Mouse (Mus musculus) heart, embryonic 15.5 days (tissue): ENCODE data around the gene Arhgap22. TPM values are rescaled to one million over a fixed set of nuclear protein-coding genes. Genes with fewer than 3 reads are reported as not detected.

Experiments used
- ATAC-seq: fragments of 200-750 bp; cut with Nextera tagmentation; replicated peaks from 2 replicates; pipeline ENCODE4 v1.8.0; 2017; ENCODE audit warnings: low read depth, moderate TSS enrichment; ENCODE audit not compliant: insufficient number of reproducible peaks, insufficient read depth, low FRiP score
- H3K27ac ChIP-seq: fragments of 300-500 bp; sonication (generic); 2 replicates; pipeline ENCODE4 v1.5.1; 2015; ENCODE audit warnings: mild to moderate bottlenecking, inconsistent platforms
- H3K27me3 ChIP-seq: fragments of 300-500 bp; sonication (generic); 2 replicates; pipeline ENCODE4 v1.6.1; 2015; ENCODE audit warnings: inconsistent platforms
- H3K36me3 ChIP-seq: fragments of 300-500 bp; sonication (generic); 2 replicates; pipeline ENCODE4 v1.6.1; 2015; ENCODE audit warnings: mild to moderate bottlenecking, inconsistent platforms
- H3K4me1 ChIP-seq: fragments of 300-500 bp; sonication (generic); replicated peaks from 2 replicates; pipeline ENCODE4 v1.6.1; 2015; ENCODE audit warnings: inconsistent platforms
- H3K4me2 ChIP-seq: fragments of 300-500 bp; sonication (generic); 2 replicates; pipeline ENCODE4 v1.6.1; 2015; ENCODE audit warnings: inconsistent platforms, mild to moderate bottlenecking, moderate library complexity
- H3K4me3 ChIP-seq: fragments of 300-500 bp; sonication (generic); 2 replicates; pipeline ENCODE4 v1.5.1; 2015; ENCODE audit warnings: mild to moderate bottlenecking, inconsistent platforms
- H3K9ac ChIP-seq: fragments of 300-500 bp; sonication (generic); 2 replicates; pipeline ENCODE4 v1.6.1; 2015; ENCODE audit warnings: mild to moderate bottlenecking, inconsistent platforms
- H3K9me3 ChIP-seq: fragments of 300-500 bp; sonication (generic); replicated peaks from 2 replicates; pipeline ENCODE4 v1.6.1; 2016; ENCODE audit warnings: inconsistent platforms
- WGBS: fragments of 180-500 bp; shearing (Covaris S2); methylation state at CpG from one replicate; pipeline ENCODE4 v1.1.7; 2015; ENCODE audit warnings: mixed read lengths; 5-methylcytosine and 5-hydroxymethylcytosine counted together
- polyA plus RNA-seq: library from polyadenylated mRNA; unstranded; fragments of >200 nt; fragmentation: Nextera tagmentation; extraction: Ambion mirVana; gene quantifications from 2 replicates; pipeline ENCODE4 v1.2.1, GENCODE M21; 2015

The Arhgap22 gene
- polyA plus RNA-seq, 1 experiment from 2014 or later = 2.4 TPM

DNA sequence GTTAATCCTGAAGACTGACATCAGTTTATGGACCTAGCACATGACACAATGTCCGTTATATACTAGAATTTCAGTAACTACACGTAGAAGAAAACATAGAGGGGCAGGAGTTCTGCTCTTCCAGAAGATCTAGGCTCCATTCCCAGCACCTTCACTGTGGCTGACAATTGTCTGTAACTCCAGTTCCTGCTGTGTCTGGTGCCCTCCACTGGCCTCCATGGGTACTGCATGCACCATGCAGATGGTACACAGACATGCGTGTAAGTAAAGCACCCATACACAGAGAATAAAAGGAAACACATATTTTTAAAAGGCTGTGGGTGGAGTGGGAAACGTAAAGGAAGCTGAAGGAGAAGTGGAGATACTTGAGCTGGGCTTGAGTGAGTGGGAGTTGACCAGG, 120.0 kb downstream of the Arhgap22 start:
- H3K27me3 ChIP-seq = peaks cover 2% of the 10 kb centered on the region; the same call in 1 of the 2 replicates
- no peak overlapping the region for H3K4me3 ChIP-seq
- ATAC-seq = no peak
- no peak overlapping the region for H3K4me2 ChIP-seq
- WGBS = 78% methylated on average over 4 of the region's 4 CpGs
- no peaks in the 10 kb centered on the region for H3K9me3 ChIP-seq
- H3K9ac ChIP-seq = no peak overlapping the region
- no peaks in the 10 kb centered on the region for H3K36me3 ChIP-seq
- H3K27ac ChIP-seq = no peak overlapping the region
- H3K4me1 ChIP-seq = peaks cover 12% of the 10 kb centered on the region

DNA sequence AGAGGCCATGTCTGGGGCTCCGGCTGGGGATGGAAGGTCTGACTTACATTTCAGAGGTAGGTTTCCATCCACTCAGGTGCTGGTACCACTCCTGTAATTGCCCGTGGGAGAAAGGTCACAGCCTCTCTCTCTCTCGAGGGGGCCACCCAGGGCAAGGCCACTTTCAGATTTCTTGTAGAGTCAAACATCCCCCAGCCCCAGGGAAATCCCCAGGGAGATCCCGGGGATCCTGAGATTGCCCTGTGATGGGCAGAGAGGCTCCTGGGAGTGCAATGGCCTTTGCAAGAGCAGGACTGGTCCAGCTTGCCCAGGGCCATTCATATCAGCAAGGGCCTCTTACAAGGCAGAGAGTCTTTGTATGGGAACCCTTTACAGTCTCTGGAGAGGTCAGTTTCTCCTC, 120.6 kb downstream of the Arhgap22 start:
- Histone ChIP-seq H3K9ac (no peak overlapping the region), H3K4me3 (no peak overlapping the region), H3K27me3 (peaks cover 2% of the 10 kb centered on the region; the same call in 1 of the 2 replicates), H3K27ac (no peak overlapping the region), H3K36me3 (no peaks in the 10 kb centered on the region), H3K4me1 (peaks cover 8% of the 10 kb centered on the region), H3K9me3 (no peaks in the 10 kb centered on the region), H3K4me2 (no peak overlapping the region)
- ATAC-seq = no peak
- 69% methylated on average over 4 of the region's 4 CpGs for WGBS

DNA sequence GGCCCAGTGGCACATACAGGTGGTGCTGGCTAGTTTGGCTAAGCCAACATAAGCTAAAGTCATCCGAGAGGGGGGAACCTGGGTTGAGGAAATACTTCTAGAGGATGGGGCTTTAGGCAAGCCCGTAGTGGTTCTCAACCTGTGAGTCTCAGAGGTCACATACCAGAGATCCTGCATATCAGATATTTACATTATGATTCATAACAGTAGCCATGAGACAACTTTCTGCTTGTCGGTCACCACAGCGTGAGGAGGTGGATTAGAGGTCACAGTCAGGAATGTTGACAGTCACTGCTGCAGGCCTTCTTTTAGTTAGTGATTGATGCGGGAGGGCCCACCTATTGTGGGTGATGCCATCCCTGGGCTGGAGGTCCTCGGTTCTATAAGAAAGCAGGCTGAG, 121.9 kb downstream of the Arhgap22 start:
- no peak for ATAC-seq
- Histone ChIP-seq H3K4me1 (peaks cover 8% of the 10 kb centered on the region), H3K27ac (no peak overlapping the region), H3K9ac (no peak overlapping the region), H3K4me2 (no peak overlapping the region), H3K9me3 (no peaks in the 10 kb centered on the region), H3K36me3 (no peaks in the 10 kb centered on the region), H3K27me3 (peaks cover 2% of the 10 kb centered on the region; the same call in 1 of the 2 replicates), H3K4me3 (no peak overlapping the region)
- WGBS = 54% methylated on average over 6 of the region's 6 CpGs

DNA sequence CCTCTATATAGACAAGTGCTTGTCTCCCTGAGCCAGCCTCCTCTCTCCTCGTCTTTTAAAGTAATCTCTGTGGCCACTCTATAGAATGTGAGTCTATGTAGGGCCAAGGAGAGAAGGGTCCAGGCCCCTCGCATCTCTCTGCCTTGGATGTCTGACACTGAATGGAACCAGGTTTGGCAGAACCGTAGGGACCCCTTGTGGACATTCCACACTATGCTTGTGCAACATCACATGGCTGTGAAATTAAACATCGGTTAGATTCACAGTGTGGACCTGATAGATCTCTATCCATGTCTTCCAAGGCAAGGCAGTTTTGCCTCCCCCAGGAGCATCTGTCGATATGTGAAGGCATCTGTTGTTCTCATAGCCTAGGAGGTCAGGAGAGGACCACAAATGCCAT, 124.9 kb downstream of the Arhgap22 start:
- no peaks in the 10 kb centered on the region; the same call in 1 of the 2 replicates for H3K4me1 ChIP-seq
- H3K9ac ChIP-seq = no peak overlapping the region
- no peaks in the 10 kb centered on the region for H3K9me3 ChIP-seq
- no peak overlapping the region for H3K4me3 ChIP-seq
- peaks cover 2% of the 10 kb centered on the region; the same call in 1 of the 2 replicates for H3K27me3 ChIP-seq
- WGBS = 57% methylated on average over 5 of the region's 5 CpGs
- H3K27ac ChIP-seq = no peak overlapping the region
- no peak overlapping the region for H3K4me2 ChIP-seq
- no peaks in the 10 kb centered on the region for H3K36me3 ChIP-seq
- no peak for ATAC-seq

DNA sequence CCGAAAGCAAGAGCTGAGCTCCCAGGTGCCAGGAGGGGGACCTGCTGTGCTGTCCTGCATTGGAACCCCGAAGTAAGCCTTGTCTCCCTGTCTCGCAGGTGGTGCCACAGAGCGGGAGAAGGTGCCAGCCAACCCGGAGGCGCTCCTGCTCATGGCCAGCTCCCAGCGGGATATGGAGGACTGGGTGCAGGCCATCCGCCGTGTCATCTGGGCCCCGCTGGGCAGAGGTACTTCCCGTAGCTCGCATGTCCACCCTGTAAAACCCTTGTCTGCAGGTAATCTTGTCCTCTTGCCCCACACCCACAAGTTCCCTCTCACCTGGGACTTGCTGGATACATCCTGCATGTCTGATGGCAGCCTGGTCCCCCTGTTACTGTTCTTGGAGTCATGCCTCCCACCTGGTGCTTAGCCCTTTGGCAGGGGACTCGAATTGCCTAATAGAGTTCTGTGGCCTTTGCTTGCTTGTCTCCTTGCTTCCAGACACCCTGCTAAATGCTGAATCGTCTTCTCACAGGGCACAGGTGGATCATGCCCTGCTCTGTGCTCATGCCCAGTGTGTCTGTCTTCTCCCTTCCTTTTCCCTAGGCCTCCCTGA, 129.4 kb downstream of the Arhgap22 start:
- Histone ChIP-seq H3K9me3 (no peaks in the 10 kb centered on the region), H3K27ac (no peak overlapping the region), H3K9ac (no peak overlapping the region), H3K4me1 (peaks cover 4% of the 10 kb centered on the region), H3K27me3 (peaks cover 16% of the 10 kb centered on the region), H3K36me3 (no peaks in the 10 kb centered on the region), H3K4me3 (no peak overlapping the region), H3K4me2 (no peak overlapping the region)
- no peak for ATAC-seq
- WGBS = 86% methylated on average over 14 of the region's 14 CpGs

DNA sequence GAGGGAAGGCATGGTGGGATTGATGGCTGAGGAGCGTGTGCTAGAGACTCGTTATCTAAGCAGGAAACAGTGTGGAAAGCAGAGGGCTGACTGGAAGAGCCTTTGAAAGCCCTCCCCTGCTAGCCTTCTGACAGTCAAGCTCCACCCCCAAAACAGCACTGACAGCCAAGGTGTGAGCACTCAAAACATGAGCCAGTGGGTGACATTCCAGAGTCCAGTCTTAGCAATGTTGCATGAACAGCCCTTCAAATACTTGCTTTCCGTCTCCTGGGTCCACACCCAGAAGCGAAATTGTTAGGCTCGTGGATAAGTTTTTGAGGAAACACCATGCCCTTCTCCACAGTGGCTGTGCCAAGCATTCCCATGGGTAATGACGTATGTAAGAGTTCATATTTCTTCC, 132.7 kb downstream of the Arhgap22 start:
- Histone ChIP-seq H3K4me3 (no peak overlapping the region), H3K27ac (no peak overlapping the region), H3K9ac (no peak overlapping the region), H3K4me1 (peaks cover 12% of the 10 kb centered on the region), H3K36me3 (no peaks in the 10 kb centered on the region), H3K27me3 (peaks cover 48% of the 10 kb centered on the region), H3K9me3 (no peaks in the 10 kb centered on the region), H3K4me2 (no peak overlapping the region)
- WGBS = 61% methylated on average over 6 of the region's 6 CpGs
- ATAC-seq = no peak

DNA sequence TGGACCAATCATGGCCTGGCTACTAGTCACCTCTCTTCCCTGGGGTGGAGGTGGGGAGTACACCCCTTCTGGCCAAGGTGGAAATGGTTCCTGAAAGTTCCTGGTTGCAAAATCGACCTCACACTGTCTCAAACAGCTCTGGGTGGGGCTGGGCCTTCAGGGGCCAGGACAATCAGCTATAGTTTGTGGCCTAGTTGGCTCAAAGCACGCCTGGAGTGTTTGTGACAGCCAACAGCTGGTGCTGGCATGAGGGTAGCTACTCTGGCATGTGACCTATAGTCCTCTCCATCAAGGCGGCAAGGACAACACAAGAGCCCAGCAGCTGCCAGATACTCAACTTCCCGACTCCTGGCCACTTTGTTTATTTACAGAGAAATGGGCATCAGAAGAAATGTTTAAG, 133.9 kb downstream of the Arhgap22 start:
- 38% methylated on average over 4 of the region's 4 CpGs for WGBS

DNA sequence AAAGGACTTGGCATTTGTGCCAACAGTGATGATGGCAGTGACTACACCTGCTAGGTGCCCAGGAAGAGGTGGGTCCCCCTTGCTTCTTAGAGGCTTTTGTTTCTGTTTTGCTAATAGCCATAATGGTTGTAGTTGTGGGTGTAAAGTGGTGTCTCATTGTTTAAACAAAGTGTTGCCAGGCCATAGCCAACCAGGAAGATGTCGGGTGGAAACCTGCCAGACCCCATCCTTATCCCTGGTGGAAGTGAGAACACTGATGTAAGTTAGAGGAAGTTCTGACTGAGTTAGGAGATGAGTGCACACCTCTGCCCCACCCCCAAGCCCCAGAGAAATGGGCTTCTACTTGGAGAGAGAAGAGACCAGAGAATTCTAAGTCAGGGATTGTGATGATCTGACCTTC, 134.3 kb downstream of the Arhgap22 start:
- Histone ChIP-seq H3K4me3 (no peak overlapping the region), H3K9me3 (no peaks in the 10 kb centered on the region), H3K4me1 (peaks cover 21% of the 10 kb centered on the region), H3K36me3 (no peaks in the 10 kb centered on the region), H3K9ac (no peak overlapping the region), H3K27me3 (peaks cover 64% of the 10 kb centered on the region), H3K4me2 (no peak overlapping the region), H3K27ac (no peak overlapping the region)
- ATAC-seq = no peak
- WGBS = 50% methylated on average over 1 of the region's 1 CpGs

More for the DNA sequence above, 133.9 kb downstream of the Arhgap22 start:
- Histone ChIP-seq H3K27ac (no peak overlapping the region), H3K27me3 (peaks cover 60% of the 10 kb centered on the region), H3K4me2 (no peak overlapping the region), H3K9ac (no peak overlapping the region), H3K4me3 (no peak overlapping the region), H3K4me1 (peaks cover 17% of the 10 kb centered on the region), H3K9me3 (no peaks in the 10 kb centered on the region), H3K36me3 (no peaks in the 10 kb centered on the region)
- ATAC-seq = no peak

DNA sequence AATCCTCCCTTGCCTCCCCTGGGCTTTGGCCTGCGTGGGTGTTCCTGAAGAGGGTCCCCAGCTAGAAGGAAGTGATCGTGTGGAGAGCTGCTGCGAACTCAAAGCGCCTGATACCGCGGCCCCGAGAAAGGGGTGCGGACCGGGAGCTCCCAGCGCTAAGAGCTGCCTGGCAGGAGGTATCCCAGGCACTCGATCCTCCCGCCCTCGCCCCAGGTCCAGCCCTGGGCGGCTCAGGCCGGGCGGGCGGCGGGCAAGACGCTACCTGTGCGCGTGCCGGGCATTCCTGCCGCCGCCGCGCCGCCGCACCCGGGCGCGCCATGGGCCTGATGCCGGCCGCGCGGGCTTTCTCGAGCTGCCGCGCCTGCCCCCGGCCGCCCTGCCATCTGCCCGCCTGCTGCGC, 137.2 kb downstream of the Arhgap22 start:
- peak overlapping the region; percentile 41; the same call in 1 of the 2 replicates for H3K9ac ChIP-seq
- H3K4me3 ChIP-seq = peak overlapping the region; percentile 49
- no peak; the same call in 1 of the 2 replicates for ATAC-seq
- H3K27me3 ChIP-seq = peaks cover 65% of the 10 kb centered on the region
- peak overlapping the region; percentile 79 for H3K4me2 ChIP-seq
- H3K36me3 ChIP-seq = no peaks in the 10 kb centered on the region
- peaks cover 23% of the 10 kb centered on the region for H3K4me1 ChIP-seq
- no peak overlapping the region for H3K27ac ChIP-seq
- no peaks in the 10 kb centered on the region for H3K9me3 ChIP-seq
- 1% methylated on average over 41 of the region's 42 CpGs for WGBS

DNA sequence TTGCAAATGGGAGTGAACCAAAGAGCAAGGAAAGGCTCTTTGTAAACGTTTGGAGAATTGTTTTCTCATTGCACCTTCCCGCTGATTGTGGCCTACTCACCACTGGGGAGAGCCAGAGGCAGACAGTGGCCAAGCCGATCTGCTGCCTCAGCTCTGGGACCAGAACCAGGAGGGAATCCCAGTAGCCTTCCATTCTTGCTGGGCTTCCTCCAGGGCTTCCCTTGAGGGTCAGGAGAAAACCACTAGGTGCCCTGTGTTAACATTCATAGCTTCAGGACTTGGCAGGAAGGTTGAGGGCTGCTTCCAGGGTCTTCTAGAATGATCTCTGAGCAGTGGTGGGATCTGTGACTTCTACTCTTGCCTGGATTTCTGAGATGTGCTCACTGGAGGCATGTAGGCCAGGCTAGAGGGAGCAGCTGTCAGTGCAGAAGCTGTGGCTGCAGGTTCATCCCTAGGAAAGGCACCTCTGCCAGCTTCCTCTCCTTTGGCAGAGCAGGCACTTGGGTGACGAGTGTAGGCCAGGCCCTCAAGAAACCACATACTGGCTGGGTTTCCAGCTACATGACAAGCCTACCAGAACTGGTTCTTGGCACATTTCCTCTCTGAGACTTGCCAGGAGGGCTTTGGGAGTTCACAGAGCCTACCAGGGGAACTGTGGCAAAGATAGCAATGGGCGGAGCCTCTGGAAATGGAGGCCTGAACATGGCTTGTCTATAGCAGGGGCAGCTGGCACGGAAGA, 138.3 kb downstream of the Arhgap22 start:
- Histone ChIP-seq H3K27ac (no peak overlapping the region), H3K27me3 (peaks cover 70% of the 10 kb centered on the region), H3K4me1 (peaks cover 23% of the 10 kb centered on the region), H3K4me3 (no peak overlapping the region), H3K9me3 (no peaks in the 10 kb centered on the region), H3K36me3 (no peaks in the 10 kb centered on the region), H3K4me2 (no peak overlapping the region), H3K9ac (no peak overlapping the region)
- ATAC-seq = no peak
- 63% methylated on average over 6 of the region's 6 CpGs for WGBS

DNA sequence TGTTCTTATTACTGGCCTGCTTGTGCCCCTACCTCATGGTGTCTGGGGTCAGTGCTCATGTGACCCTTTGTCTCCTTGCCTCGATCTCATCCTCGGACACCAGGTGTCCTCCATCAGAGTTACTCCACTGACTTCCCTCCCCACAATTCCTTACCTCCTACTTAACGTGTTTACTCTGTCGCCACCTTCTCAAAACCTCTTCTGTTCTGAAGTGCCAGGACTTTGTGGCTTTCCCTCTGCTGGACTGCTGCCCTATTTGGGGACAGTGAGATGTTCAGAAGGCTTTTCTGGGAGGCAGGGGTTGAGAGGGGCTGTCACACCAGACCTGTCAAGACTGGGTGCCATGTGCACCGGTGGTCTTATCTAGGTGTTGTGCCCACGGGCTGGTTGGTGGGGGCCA, 139.1 kb downstream of the Arhgap22 start:
- Histone ChIP-seq H3K4me3 (no peak overlapping the region), H3K4me1 (peaks cover 20% of the 10 kb centered on the region), H3K9me3 (no peaks in the 10 kb centered on the region), H3K27ac (no peak overlapping the region), H3K9ac (no peak overlapping the region), H3K4me2 (no peak overlapping the region), H3K36me3 (no peaks in the 10 kb centered on the region), H3K27me3 (peaks cover 67% of the 10 kb centered on the region)
- no peak for ATAC-seq
- WGBS = 36% methylated on average over 6 of the region's 6 CpGs

DNA sequence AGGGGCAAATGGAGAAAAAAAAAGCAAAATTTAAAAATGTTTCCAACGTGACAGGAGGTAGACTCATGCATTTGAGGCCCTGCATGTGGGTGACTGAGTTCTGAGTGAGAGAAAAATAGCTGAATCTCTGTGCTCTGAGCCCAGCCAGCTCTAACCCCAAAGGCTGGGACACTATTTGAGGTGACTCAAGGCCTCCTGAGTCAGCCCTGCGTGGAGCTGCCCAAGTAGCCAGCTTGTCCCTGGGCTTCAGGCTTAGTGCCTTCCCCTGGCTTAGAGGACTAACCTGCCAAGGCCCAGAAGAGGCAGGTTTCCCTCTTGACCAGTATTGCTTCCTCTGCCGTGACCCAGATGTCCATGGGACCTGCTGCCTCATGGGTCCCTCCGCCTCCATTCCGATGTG, 141.4 kb downstream of the Arhgap22 start:
- Histone ChIP-seq H3K27ac (no peak overlapping the region), H3K4me1 (peaks cover 18% of the 10 kb centered on the region), H3K27me3 (peaks cover 62% of the 10 kb centered on the region), H3K4me3 (no peak overlapping the region), H3K9ac (no peak overlapping the region), H3K9me3 (no peaks in the 10 kb centered on the region), H3K36me3 (no peaks in the 10 kb centered on the region), H3K4me2 (no peak overlapping the region)
- 77% methylated on average over 5 of the region's 5 CpGs for WGBS
- ATAC-seq = no peak
